ENCODE assay signal across 8 mouse cellular contexts in the genomic region with DNA sequence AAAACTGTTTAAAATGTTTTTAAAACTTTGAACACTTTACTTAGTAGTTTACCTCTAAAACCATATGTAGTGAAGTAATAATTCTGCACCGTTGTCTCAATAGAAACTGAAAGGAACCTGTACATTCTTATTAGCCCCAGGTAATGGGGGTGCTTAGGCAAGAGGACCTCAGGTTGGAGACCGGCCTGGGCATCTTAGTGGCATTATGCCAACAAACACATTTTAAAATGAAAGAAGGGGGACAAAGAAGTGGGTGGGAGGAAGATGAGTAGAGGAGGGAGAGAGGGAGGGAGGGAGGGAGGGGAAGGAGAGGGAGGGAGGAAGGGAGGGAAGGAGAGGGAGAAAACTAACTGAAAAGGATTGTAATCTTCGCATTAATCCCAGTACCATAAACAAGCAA. TPM values are rescaled to one million over a fixed set of nuclear protein-coding genes. Genes with fewer than 3 reads are reported as not detected.
DNase-seq lines count a peak whose midpoint lies in the region; ATAC-seq and TF ChIP-seq lines count a peak whose summit lies in the region.

No protein-coding gene starts in this region.

- TF ChIP-seq POLR2A in testis, adult 2 months (IDR thresholded peaks at IDR 0.05; ENCODE audit: control insufficient read depth, low read depth, low read length), result no peak
- TF ChIP-seq POLR2A in limb, embryonic 14.5 days (IDR thresholded peaks at IDR 0.05; ENCODE audit: borderline replicate concordance, extremely low read depth, insufficient read depth, insufficient read length), result no peak

- H3K27me3 ChIP-seq in testis, adult 2 months (ENCODE audit: control insufficient read depth, insufficient read depth, low read length), result no peaks in the 10 kb centered on the region
- no peaks in the 10 kb centered on the region for H3K27me3 ChIP-seq in limb, embryonic 14.5 days (ENCODE audit: control insufficient read depth, insufficient read depth, low read length)
- no peaks in the 10 kb centered on the region for H3K27me3 ChIP-seq in stomach, embryonic 15.5 days (replicated peaks)

- H3K36me3 ChIP-seq in testis, adult 2 months (ENCODE audit: control insufficient read depth, insufficient read depth, low read length), result no peaks in the 10 kb centered on the region; the same call in 1 of the 2 replicates
- H3K36me3 ChIP-seq in limb, embryonic 14.5 days (ENCODE audit: control insufficient read depth, insufficient read depth, low read length), result peaks cover 9% of the 10 kb centered on the region
- H3K36me3 ChIP-seq in stomach, embryonic 15.5 days, result peaks cover 6% of the 10 kb centered on the region; the same call in 1 of the 2 replicates

- H3K4me1 ChIP-seq in testis, adult 2 months (ENCODE audit: control insufficient read depth, insufficient read depth, low read length), result no peaks in the 10 kb centered on the region
- peaks cover 9% of the 10 kb centered on the region; the same call in 1 of the 2 replicates for H3K4me1 ChIP-seq in limb, embryonic 14.5 days (ENCODE audit: control insufficient read depth, insufficient read depth, low read length)
- 0 out of 2 replicates have a peak, but pooled peaks cover 2% of the 10 kb centered on the region for H3K4me1 ChIP-seq in stomach, embryonic 15.5 days

- ATAC-seq in cerebellum, adult (ENCODE audit: insufficient number of reproducible peaks, low FRiP score, low TSS enrichment), result peak; percentile 37; the same call in 1 of the 2 replicates
- no peak for ATAC-seq in limb, embryonic 14.5 days (ENCODE audit: low FRiP score, low read depth)
- peak; percentile 48; the same call in 1 of the 2 replicates for ATAC-seq in stomach, embryonic 15.5 days (ENCODE audit: insufficient read depth, low FRiP score, low read depth)

- peak overlapping the region; percentile 26; the same call in 1 of the 2 replicates for H3K27ac ChIP-seq in testis, adult 2 months (ENCODE audit: control insufficient read depth, insufficient read depth, low read depth, low read length)
- H3K27ac ChIP-seq in limb, embryonic 14.5 days (replicated peaks; ENCODE audit: low read depth, low read length), result peak overlapping the region; percentile 92
- peak overlapping the region; percentile 95; the same call in 1 of the 2 replicates for H3K27ac ChIP-seq in stomach, embryonic 15.5 days

- peak overlapping the region; percentile 97 for H3K4me3 ChIP-seq in testis, adult 2 months (ENCODE audit: control insufficient read depth, low read depth, low read length)
- peak overlapping the region; percentile 54 for H3K4me3 ChIP-seq in limb, embryonic 14.5 days (replicated peaks; ENCODE audit: low read length)
- peak overlapping the region; percentile 88 for H3K4me3 ChIP-seq in stomach, embryonic 15.5 days (replicated peaks)

- WGBS in limb, embryonic 14.5 days, result 0% methylated on average over 3 of the region's 3 CpGs
- WGBS in stomach, embryonic 15.5 days, result 2% methylated on average over 3 of the region's 3 CpGs

- H3K9ac ChIP-seq in limb, embryonic 14.5 days (ENCODE audit: low read depth, low read length, severe bottlenecking), result peak overlapping the region; percentile 80
- H3K9ac ChIP-seq in stomach, embryonic 15.5 days, result peak overlapping the region; percentile 81; the same call in 1 of the 2 replicates

- H3K9me3 ChIP-seq in limb, embryonic 14.5 days (ENCODE audit: control insufficient read depth, low read length), result no peaks in the 10 kb centered on the region
- no peaks in the 10 kb centered on the region for H3K9me3 ChIP-seq in stomach, embryonic 15.5 days

- no peak for TF ChIP-seq CTCF in testis, adult 2 months (IDR thresholded peaks at IDR 0.05; ENCODE audit: control insufficient read depth, insufficient read depth, insufficient replicate concordance, low read depth, low read length)

- DNase-seq in cerebellum, postnatal 25 days, result no peak
- no peak for DNase-seq in testis, postnatal 14 days (ENCODE audit: low spot score)
- DNase-seq in limb, embryonic 14.5 days (ENCODE audit: low spot score), result peak; percentile 33
- DNase-seq in right cerebral cortex, postnatal 14 days, result no peak
- no peak for DNase-seq in cerebellum, adult 8-10 months

- peak overlapping the region; percentile 69 for H3K4me2 ChIP-seq in limb, embryonic 14.5 days (replicated peaks; ENCODE audit: low read depth, low read length, severe bottlenecking)
- peak overlapping the region; percentile 89 for H3K4me2 ChIP-seq in stomach, embryonic 15.5 days

RNA-seq across cellular contexts. Expression of a gene that starts 0.4 kb away (rescaled TPM):
- 3.7 TPM in 2 replicates for polyA plus RNA-seq in testis, adult 2 months (2012; rRNA removed)
- 17.0 and 18.4 TPM in 2 replicates for polyA plus RNA-seq in limb, embryonic 14.5 days (2012; rRNA removed)
- 11.9 and 13.7 TPM in 2 replicates for polyA plus RNA-seq in limb, embryonic 14.5 days (2014; fragmentation: Nextera tagmentation; extraction: Ambion mirVana)
- polyA plus RNA-seq in stomach, embryonic 15.5 days (2015; fragmentation: Nextera tagmentation; extraction: Ambion mirVana), result 15.5 TPM in 2 replicates

RNA-seq across cellular contexts. Expression of a gene that starts 37.0 kb away (rescaled TPM):
- polyA plus RNA-seq in testis, adult 2 months (2012; rRNA removed), result 53.6 and 58.1 TPM in 2 replicates
- 0.05 and 0.18 TPM in 2 replicates for polyA plus RNA-seq in limb, embryonic 14.5 days (2012; rRNA removed)
- polyA plus RNA-seq in limb, embryonic 14.5 days (2014; fragmentation: Nextera tagmentation; extraction: Ambion mirVana), result 0.19 and 0.21 TPM in 2 replicates
- 0.92 and 1.2 TPM in 2 replicates for polyA plus RNA-seq in stomach, embryonic 15.5 days (2015; fragmentation: Nextera tagmentation; extraction: Ambion mirVana)

RNA-seq across cellular contexts. Expression of a gene that starts 37.4 kb away (rescaled TPM):
- 51.6 and 68.1 TPM in 2 replicates for polyA plus RNA-seq in testis, adult 2 months (2012; rRNA removed)
- not detected in 2 replicates for polyA plus RNA-seq in limb, embryonic 14.5 days (2012; rRNA removed)
- not detected in 2 replicates for polyA plus RNA-seq in limb, embryonic 14.5 days (2014; fragmentation: Nextera tagmentation; extraction: Ambion mirVana)
- polyA plus RNA-seq in stomach, embryonic 15.5 days (2015; fragmentation: Nextera tagmentation; extraction: Ambion mirVana), result 0.22 TPM in 2 replicates

RNA-seq across cellular contexts. Expression of a gene that starts 38.3 kb away (rescaled TPM):
- 0.53 and 0.72 TPM in 2 replicates for polyA plus RNA-seq in testis, adult 2 months (2012; rRNA removed)
- 0.11 and 0.15 TPM in 2 replicates for polyA plus RNA-seq in limb, embryonic 14.5 days (2012; rRNA removed)
- polyA plus RNA-seq in limb, embryonic 14.5 days (2014; fragmentation: Nextera tagmentation; extraction: Ambion mirVana), result 0.04 and 0.10 TPM in 2 replicates
- 0.06 and 0.15 TPM in 2 replicates for polyA plus RNA-seq in stomach, embryonic 15.5 days (2015; fragmentation: Nextera tagmentation; extraction: Ambion mirVana)

Comparison
In these comparisons a context has a peak if more than half of its experiments do, and no peak if none do; other contexts are left out.
1. H3K27ac ChIP-seq: peak in every context shown above with its lines; median percentile 95 in stomach, embryonic 15.5 days; 92 in limb, embryonic 14.5 days; 26 in testis, adult 2 months.
2. RNA of a gene that starts 37.0 kb away (polyA plus RNA-seq): 53.6 to 58.1 TPM in testis, adult 2 months; 0.92 to 1.2 TPM in stomach, embryonic 15.5 days and 0.05 to 0.21 TPM in limb, embryonic 14.5 days; every median in the first group is over 10 times any median in the second.
3. RNA of a gene that starts 37.4 kb away (polyA plus RNA-seq): 51.6 to 68.1 TPM in testis, adult 2 months; 0.22 TPM in stomach, embryonic 15.5 days and not detected in limb, embryonic 14.5 days; every median in the first group is over 10 times any median in the second.
4. Peak in every context shown above with its lines, with median percentiles within 50 percentile points of each other: H3K4me3 ChIP-seq.